Mouse (Mus musculus): ENCODE data around the gene Gpr171.

Gpr171 gene

DNA sequence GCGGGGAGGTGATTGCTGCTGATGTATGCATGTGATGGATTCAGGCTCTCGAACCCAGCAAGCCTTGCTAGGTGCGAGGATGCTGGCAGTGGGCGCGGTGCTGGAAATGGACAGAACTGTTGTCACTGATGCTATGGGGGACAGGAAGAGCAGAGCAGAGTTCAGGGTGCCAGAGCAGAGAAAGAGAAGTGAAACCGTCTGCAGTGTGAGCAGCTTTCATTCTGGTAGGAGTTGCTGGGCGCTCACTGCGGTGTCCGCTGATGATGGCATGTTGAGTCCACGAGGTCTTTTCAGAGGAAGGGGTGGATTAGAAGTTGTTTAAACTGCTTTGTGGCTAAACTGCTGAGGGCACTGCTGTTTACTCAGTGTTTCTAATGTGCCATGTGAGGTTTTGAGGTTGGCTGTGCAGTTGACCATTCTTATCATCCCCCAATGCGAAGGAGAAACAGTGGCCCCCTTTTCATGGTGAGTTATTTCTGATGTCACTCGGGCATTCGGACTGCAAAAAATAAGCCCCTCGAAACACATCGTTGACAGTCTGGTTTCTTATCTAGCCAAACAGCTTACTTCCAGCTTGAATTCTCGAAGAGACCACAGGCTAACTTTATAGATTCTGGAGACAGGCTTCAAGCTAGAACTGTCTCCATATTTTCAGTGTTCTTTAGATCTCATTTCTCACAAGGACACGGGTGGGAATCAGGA lies 46.6 kb downstream of the Gpr171 start:
- no peak for DNase-seq (ENCODE audit: low read depth, low spot score)
